Mouse (Mus musculus) lung, adult 2 months (tissue): ENCODE measurements around the gene Zxdb. TPM values are rescaled to one million over a fixed set of nuclear protein-coding genes. Genes with fewer than 3 reads are reported as not detected.
"Not testable (repeated sequence)": the region's sequence is repeated elsewhere in the genome, so short reads cannot be mapped to it uniquely, and the experiment has no call there.

Source experiments
- DNase-seq: peaks from one replicate; pipeline ENCODE4 v3.0.0; 2022
- H3K4me1 ChIP-seq: fragments of 200-500 bp; 2 replicates; pipeline ENCODE4 v1.6.1; 2011; ENCODE audit warnings: low read length; ENCODE audit not compliant: control insufficient read depth, insufficient read depth
- H3K4me3 ChIP-seq: fragments of 200-500 bp; replicated peaks from 2 replicates; pipeline ENCODE3; 2011; ENCODE audit warnings: low read depth, mild to moderate bottlenecking, control low read depth, low read length; ENCODE audit errors: extremely low read depth
- CTCF ChIP-seq: fragments of 200-500 bp; IDR thresholded peaks from 2 replicates; pipeline ENCODE4 v1.5.1; 2011; ENCODE audit warnings: mild to moderate bottlenecking, low read length, control low read depth; ENCODE audit not compliant: insufficient read depth
- POLR2A ChIP-seq: fragments of 200-500 bp; IDR thresholded peaks from 2 replicates; pipeline ENCODE4 v1.6.1; 2011; ENCODE audit warnings: low read depth, mild to moderate bottlenecking, control low read depth, low read length, borderline replicate concordance; ENCODE audit errors: extremely low read depth
- WGBS: fragments of 180-500 bp; shearing (Covaris S2); methylation state at CpG from one replicate; pipeline ENCODE4 v1.1.7; 2018; 5-methylcytosine and 5-hydroxymethylcytosine counted together
- polyA plus RNA-seq: library from polyadenylated mRNA; depleted of rRNA; stranded (reverse); fragments of >200 nt; gene quantifications from 2 replicates; pipeline ENCODE4 v1.2.3, GENCODE M21; 2012; rRNA removed

Zxdb gene
- 3.7 and 4.9 TPM in 2 replicates for polyA plus RNA-seq

DNA sequence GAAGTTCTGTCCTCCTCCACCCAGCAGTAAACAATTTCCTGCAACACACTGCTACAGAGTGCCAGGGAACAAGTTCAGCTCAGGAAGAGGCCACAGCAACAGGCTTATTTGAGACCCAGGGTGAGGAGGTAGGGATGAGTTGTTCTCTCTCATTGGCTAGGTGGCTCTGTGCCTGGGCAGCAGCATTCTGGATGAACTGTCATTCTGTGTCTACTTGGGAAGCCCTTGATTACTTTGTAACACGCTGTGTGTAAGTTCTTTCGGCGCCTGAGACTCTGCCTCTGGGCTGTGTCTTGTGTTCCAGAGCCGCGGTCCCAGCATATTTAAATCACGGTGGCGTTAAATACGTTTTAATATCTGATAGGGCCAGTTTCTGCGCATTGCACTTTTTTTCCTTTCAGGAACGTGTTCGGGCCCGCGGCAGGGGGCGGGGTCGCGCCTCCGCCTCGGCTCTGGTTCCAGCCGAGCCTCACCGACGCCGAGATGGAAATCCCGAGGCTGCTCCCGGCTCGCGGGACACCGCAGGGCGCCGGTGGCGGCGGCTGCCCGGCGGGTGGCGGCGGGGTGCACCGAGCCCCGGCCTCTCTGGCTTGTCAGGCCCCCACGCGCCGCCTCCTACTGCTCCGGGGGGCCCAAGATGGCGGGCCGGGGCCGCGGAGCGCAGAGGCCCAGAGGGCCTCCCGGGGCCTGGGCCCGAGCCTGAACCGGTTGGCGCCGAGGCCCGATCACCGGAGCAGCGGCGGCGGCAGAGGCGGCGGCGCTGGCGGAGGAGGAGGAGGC lies at the start of gene Zxdb:
TSS of gene Zxdb (plus strand) at position 378 of the 780 bp plus-strand sequence.
- no CpG with 5 or more reads among the region's 60 CpGs for WGBS
- not testable (repeated sequence) for H3K4me3 ChIP-seq, DNase-seq, H3K4me1 ChIP-seq

DNA sequence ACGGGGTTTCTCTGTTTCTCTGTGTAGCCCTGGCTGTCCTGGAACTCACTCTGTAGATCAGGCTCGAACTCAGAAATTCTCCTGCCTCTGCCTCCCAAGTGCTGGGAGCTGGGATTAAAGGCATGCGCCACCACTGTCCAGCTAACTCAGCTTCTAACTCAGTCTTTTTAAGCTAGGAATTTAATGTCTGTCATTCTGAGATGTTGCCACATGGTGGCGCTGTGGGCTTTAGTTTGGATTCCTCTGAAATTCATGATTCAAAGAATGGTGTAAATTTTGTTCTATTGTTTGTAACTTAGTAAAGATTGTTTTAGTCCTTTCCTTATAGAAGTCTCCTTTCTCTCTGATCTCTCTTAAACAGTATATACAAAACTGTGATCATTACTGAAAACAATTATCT lies 49.4 kb upstream of the Zxdb start:
- peak; percentile 31 for DNase-seq
- TF ChIP-seq CTCF, result 0 out of 2 replicates have a peak, but pooled peaks have one; percentile 6
- TF ChIP-seq POLR2A, result no peak
- 45% methylated on average over 4 of the region's 4 CpGs for WGBS
- H3K4me1 ChIP-seq, result no peaks in the 10 kb centered on the region
- H3K4me3 ChIP-seq, result no peak overlapping the region

DNA sequence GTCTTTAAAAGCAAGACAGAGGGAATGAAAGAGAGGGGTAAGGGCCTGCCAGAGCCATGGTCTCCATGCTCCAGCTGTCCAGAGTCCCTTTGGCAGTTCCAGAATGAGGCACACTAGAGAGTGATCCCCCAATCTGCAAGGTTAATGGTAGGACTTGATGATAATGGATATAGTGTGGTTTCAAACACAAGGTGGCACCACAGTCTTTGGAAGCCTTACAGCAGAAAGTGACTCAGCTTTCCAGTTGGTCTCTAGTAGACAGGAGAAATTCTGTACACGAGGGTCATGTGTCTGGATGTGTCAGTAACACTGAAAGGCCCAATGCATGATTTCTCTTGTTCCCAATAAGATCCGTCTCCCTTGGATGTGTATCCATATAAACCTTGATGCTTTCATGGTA lies 42.8 kb upstream of the Zxdb start:
- H3K4me3 ChIP-seq, H3K4me1 ChIP-seq, DNase-seq: not testable (repeated sequence)
- WGBS, result no CpG with 5 or more reads among the region's 2 CpGs

DNA sequence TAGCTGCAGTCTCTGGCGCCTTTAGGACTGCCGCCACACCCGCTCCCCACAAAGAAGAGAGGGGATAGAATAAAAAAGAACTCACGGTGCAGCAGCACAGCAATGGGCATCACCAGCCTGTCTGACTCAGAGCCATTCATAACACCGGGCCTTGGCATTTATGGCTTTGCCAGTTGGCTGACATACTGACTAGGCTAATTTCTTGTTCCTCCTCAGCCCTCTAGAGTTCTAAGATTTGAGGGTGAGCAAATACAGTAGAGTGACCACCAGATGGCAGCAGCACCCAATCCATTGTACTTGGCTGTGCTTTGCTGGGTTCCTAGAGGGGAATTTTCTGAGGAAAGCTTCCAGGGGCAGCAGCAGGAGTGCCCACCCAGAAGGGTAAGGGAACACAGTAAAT lies 34.8 kb upstream of the Zxdb start:
- 82% methylated on average over 5 of the region's 5 CpGs for WGBS
- H3K4me1 ChIP-seq, H3K4me3 ChIP-seq: not testable (repeated sequence)
- DNase-seq, result peak; percentile 2

DNA sequence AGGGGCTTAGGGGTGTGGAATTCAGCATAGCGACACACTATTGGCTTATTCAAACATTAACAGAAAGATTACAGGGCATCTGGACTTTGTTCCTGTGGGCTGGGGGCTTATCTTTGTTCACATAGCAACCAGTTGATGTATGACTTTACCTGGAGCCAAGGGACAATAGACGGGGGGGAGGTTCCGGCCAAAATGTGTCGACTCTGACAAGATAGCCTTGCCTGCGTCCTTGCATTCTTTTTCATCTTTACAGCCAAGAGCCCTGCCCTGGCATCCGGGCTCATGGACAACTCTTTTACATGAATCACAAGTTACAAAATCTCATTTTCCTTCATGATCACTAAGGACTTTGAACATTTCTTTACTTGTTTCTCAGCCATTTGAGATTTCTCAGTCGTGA lies 17.7 kb upstream of the Zxdb start:
- not testable (repeated sequence) for H3K4me1 ChIP-seq, H3K4me3 ChIP-seq, DNase-seq
- 90% methylated on average over 7 of the region's 7 CpGs for WGBS

DNA sequence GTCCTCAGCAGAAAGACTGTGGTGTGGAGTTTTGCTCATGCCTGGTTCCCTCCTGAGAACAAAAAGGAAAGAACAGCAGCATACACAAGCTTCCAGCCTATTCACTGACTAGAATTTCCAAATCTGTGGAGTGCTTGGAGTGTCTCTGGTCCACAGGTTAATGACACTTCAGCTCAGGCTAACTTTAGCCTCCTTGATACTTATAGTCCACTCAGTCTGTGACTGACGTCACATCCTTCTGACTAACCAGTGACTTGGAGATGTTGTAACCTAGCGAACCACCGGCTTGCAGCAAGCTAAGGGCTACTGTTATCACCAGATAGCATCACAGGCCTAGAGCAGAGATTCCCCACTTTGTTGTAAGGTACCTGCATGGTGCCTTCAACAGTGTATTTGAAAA lies 14.6 kb upstream of the Zxdb start:
- H3K4me3 ChIP-seq, DNase-seq, H3K4me1 ChIP-seq: not testable (repeated sequence)
- no CpG with 5 or more reads among the region's 3 CpGs for WGBS

DNA sequence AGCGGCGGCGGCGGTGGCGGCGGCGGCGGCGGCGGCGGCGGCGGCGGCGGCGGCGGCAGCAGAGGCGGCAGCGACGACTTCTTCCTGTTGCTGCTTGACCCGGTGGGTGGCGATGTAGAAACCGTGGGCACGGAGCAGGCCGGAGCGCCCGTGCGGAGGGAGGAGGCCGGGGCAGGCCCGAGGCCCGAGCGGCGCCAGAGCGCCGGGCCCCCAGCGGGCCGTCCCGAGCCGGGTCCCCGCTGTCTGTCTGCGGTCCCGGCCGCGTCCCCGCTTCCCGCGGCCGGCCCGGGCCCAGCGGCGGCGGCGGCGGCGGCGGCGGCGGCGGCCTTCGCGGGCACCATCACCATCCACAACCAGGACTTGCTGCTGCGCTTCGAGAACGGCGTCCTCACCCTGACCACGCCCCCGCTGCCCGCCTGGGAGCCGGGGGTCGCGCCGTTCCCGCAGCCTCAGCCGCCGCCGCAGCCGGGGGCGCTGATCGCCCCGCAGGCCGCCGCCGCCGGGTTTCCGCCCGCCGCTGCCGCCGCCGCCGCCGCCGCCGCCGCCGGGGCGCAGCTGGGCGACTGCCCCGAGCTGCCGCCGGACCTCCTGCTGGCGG lies 702 bp downstream of the Zxdb start:
- H3K4me3 ChIP-seq, H3K4me1 ChIP-seq, DNase-seq: not testable (repeated sequence)
- 56% methylated on average over 36 of the region's 102 CpGs for WGBS

DNA sequence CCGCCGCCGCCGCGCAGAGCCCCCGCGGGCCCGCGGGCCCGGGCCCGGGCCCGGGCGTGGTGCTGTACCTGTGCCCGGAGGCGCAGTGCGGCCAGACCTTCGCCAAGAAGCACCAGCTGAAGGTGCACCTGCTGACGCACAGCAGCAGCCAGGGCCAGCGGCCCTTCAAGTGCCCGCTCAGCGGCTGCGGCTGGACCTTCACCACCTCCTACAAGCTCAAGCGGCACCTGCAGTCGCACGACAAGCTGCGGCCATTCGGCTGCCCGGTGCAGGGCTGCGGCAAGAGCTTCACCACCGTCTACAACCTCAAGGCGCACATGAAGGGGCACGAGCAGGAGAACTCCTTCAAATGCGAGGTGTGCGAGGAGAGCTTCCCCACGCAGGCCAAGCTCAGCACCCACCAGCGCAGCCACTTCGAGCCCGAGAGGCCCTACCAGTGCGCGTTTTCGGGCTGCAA lies 1.3 kb downstream of the Zxdb start:
- H3K4me1 ChIP-seq, DNase-seq, H3K4me3 ChIP-seq: not testable (repeated sequence)
- no CpG with 5 or more reads among the region's 41 CpGs for WGBS

DNA sequence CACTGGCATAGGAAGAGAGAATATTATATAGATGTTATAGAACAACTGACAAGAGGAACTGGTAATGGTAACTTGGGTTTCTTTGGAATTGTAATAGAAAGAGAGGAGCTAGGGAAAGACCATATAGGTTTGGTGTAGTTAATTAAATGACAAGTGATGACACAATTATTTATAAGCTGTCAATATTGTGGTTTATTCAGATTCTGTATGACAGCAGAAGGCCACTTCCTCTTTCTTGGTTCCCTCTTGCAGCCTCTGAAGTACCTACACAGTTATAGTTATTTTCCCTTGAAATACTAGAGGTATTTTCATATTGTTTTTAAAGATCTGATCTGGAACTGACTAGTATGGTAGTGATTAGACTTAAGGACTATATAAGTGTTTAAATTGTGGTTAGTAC lies 7.2 kb downstream of the Zxdb start:
- TF ChIP-seq POLR2A (no peak), CTCF (no peak)
- no peak for DNase-seq
- H3K4me3 ChIP-seq, result no peak overlapping the region

DNA sequence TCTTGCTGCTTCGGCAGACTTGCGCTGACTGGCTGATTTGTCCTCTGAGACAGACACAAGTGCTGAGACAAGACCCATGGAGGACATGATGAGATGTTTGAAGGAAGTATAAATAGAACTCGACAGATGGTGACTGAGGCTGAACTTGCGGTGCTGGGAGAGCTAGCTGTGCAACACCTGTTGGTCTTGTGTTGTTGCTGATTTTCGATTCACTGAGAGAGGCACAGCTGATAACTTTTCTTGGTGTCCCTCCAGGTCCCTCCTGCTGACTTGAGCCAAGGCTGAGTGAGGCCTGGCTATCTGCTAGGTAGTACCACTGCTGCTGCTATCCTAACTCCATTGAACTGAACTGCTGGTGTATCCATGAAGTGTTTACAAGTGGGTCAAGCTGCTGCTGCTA lies 29.4 kb downstream of the Zxdb start:
- TF ChIP-seq CTCF (no peak), POLR2A (no peak)
- Histone ChIP-seq H3K4me3 (no peak overlapping the region), H3K4me1 (no peaks in the 10 kb centered on the region)
- WGBS, result 76% methylated on average over 5 of the region's 5 CpGs
- DNase-seq, result no peak

More for the DNA sequence above, 7.2 kb downstream of the Zxdb start:
- no peaks in the 10 kb centered on the region for H3K4me1 ChIP-seq

DNA sequence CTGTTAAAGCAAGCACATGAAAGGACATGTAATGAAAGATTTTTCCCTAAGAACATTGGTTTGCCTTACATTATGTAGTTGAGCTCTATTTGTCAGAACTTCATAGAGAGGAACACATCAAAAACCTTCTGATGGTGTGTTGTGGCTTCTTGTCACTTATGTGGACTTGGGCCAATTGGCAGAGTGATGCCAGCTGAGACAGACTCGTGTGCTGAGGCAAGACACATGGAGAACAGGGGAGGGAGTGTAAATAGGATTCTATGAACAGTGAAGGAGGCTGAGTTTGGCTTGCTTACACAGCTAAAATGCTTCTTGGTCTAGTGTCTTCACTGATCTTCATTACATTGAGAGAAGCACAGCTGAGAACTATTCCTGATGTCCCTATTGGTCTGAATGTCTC lies 35.6 kb downstream of the Zxdb start:
- no peak for DNase-seq
- TF ChIP-seq CTCF, result no peak
- TF ChIP-seq POLR2A, result no peak
- WGBS, result 31% methylated on average over 1 of the region's 1 CpGs
- no peak overlapping the region for H3K4me3 ChIP-seq
- H3K4me1 ChIP-seq, result no peaks in the 10 kb centered on the region
